29 mouse cellular contexts compared by ENCODE assay signal in genomic region chr3:22148306-22148932, GRCm38 (mm10).
A peak's percentile ranks its signal among the peaks of the same experiment; 100 is the strongest.
DNase-seq lines count a peak whose midpoint lies in the region; ATAC-seq and TF ChIP-seq lines count a peak whose summit lies in the region.
"Had no signal": no experiment of that assay in that cellular context is flagged by ENCODE, and none has a peak within 500 bp of the region (broad histone marks: within the 10 kb centered on the region; RNA-seq: fewer than 3 reads in every experiment).

No protein-coding gene starts in this region.

- TF ChIP-seq CTCF in MEL (IDR thresholded peaks at IDR 0.05 in 2 of 3, conservative IDR thresholded peaks at IDR 0.05 in 1 of 3; ENCODE audit: control insufficient read depth in 1 of 3, insufficient read depth in 1 of 3, low read depth in 2 of 3, low read length in 3 of 3, poor library complexity in 1 of 3, severe bottlenecking in 1 of 3) = no peak

- WGBS in kidney, embryonic 15.5 days = 33% methylated on average over 6 of the region's 6 CpGs
- WGBS in intestine, embryonic 16.5 days = 70% methylated on average over 6 of the region's 6 CpGs
- WGBS in hindbrain, embryonic 12.5 days = 86% methylated on average over 6 of the region's 6 CpGs

- no peak for TF ChIP-seq POLR2A in MEL (IDR thresholded peaks at IDR 0.05; ENCODE audit: control insufficient read depth in 1 of 2, insufficient read depth in 1 of 2, low read depth in 1 of 2, low read length in 2 of 2, poor library complexity in 1 of 2)

- peaks cover 11% of the 10 kb centered on the region for H3K4me1 ChIP-seq in kidney, embryonic 15.5 days
- H3K4me1 ChIP-seq in MEL (ENCODE audit: control insufficient read depth in 1 of 2, insufficient read depth in 2 of 2, low read length in 2 of 2) = peaks cover 6 to 7% of the 10 kb centered on the region in 2 experiments
- no peaks in the 10 kb centered on the region for H3K4me1 ChIP-seq in intestine, embryonic 16.5 days (ENCODE audit: control insufficient read depth, insufficient read depth, low read length)
- 0 out of 2 replicates have a peak, but pooled peaks cover under 1% of the 10 kb centered on the region for H3K4me1 ChIP-seq in hindbrain, embryonic 12.5 days
- H3K4me1 ChIP-seq: forebrain, embryonic 10.5 days; forebrain, embryonic 15.5 days; midbrain, embryonic 10.5 days; midbrain, embryonic 15.5 days; neural tube, embryonic 15.5 days had no signal

- peaks cover 28% of the 10 kb centered on the region for H3K79me2 ChIP-seq in MEL (ENCODE audit: control insufficient read depth, insufficient read depth, low read length, poor library complexity)

- no peaks in the 10 kb centered on the region for H3K9me3 ChIP-seq in kidney, embryonic 15.5 days (replicated peaks)
- H3K9me3 ChIP-seq in MEL (replicated peaks; ENCODE audit: insufficient read depth, low read length) = no peaks in the 10 kb centered on the region
- no peaks in the 10 kb centered on the region for H3K9me3 ChIP-seq in intestine, embryonic 16.5 days (ENCODE audit: control insufficient read depth, low read length)
- H3K9me3 ChIP-seq in hindbrain, embryonic 12.5 days (replicated peaks) = no peaks in the 10 kb centered on the region
- H3K9me3 ChIP-seq: embryonic facial prominence, embryonic 13.5 days; forebrain, embryonic 10.5 days; forebrain, embryonic 15.5 days; heart, embryonic 12.5 days; limb, embryonic 13.5 days; liver, embryonic 12.5 days; midbrain, embryonic 15.5 days; neural tube, embryonic 15.5 days had no signal

- TF ChIP-seq RAD21 in MEL (IDR thresholded peaks at IDR 0.05; ENCODE audit: low read depth, low read length) = no peak

- peak; percentile 81 to 85 for TF ChIP-seq EP300 in MEL (IDR thresholded peaks at IDR 0.05; ENCODE audit: low read depth in 1 of 2, low read length in 2 of 2)

- H3K27me3 ChIP-seq in kidney, embryonic 15.5 days = no peaks in the 10 kb centered on the region
- H3K27me3 ChIP-seq in MEL (ENCODE audit: control insufficient read depth in 1 of 2, insufficient read depth in 2 of 2, low read length in 2 of 2) = no peaks in the 10 kb centered on the region
- H3K27me3 ChIP-seq in intestine, embryonic 16.5 days (replicated peaks; ENCODE audit: control insufficient read depth, insufficient read depth, low read length) = no peaks in the 10 kb centered on the region
- H3K27me3 ChIP-seq in hindbrain, embryonic 12.5 days = no peaks in the 10 kb centered on the region
- H3K27me3 ChIP-seq: embryonic facial prominence, embryonic 13.5 days; forebrain, embryonic 15.5 days; heart, embryonic 12.5 days; limb, embryonic 13.5 days; liver, embryonic 12.5 days; midbrain, embryonic 15.5 days; neural tube, embryonic 15.5 days had no signal

- no peaks in the 10 kb centered on the region for H3K36me3 ChIP-seq in kidney, embryonic 15.5 days
- H3K36me3 ChIP-seq in MEL (ENCODE audit: control insufficient read depth in 1 of 2, insufficient read depth in 2 of 2, low read length in 2 of 2) = peaks cover 0 to 37% of the 10 kb centered on the region in 2 experiments; a peak in 3 of 4 replicates
- no peaks in the 10 kb centered on the region for H3K36me3 ChIP-seq in intestine, embryonic 16.5 days (ENCODE audit: control insufficient read depth, insufficient read depth, low read length)
- H3K36me3 ChIP-seq in hindbrain, embryonic 12.5 days = no peaks in the 10 kb centered on the region
- H3K36me3 ChIP-seq: forebrain, embryonic 15.5 days; midbrain, embryonic 15.5 days; neural tube, embryonic 15.5 days had no signal

- H3K4me2 ChIP-seq in kidney, embryonic 15.5 days = no peak overlapping the region
- H3K4me2 ChIP-seq in intestine, embryonic 16.5 days (ENCODE audit: low read depth, low read length) = no peak overlapping the region
- no peak overlapping the region for H3K4me2 ChIP-seq in hindbrain, embryonic 12.5 days (replicated peaks)
- H3K4me2 ChIP-seq: embryonic facial prominence, embryonic 13.5 days; forebrain, embryonic 15.5 days; heart, embryonic 12.5 days; hindbrain, embryonic 14.5 days; limb, embryonic 13.5 days; liver, embryonic 12.5 days; midbrain, embryonic 15.5 days; neural tube, embryonic 15.5 days had no signal

- DNase-seq in kidney, postnatal 10 days = no peak
- peak; percentile 65 for DNase-seq in MEL (ENCODE audit: low read depth, low spot score)
- DNase-seq in embryo, embryonic 10 days (ENCODE audit: low spot score) = no peak
- DNase-seq: adrenal gland, postnatal 10 days; cerebellum, adult 11-12 months; cerebellum, adult 9-11 months; gastrocnemius, postnatal 25 days; heart, adult 11 months; heart, postnatal 4 days; layer of hippocampus, adult 9-11 months; liver, postnatal 0 days; retina, postnatal 1 day; right cerebral cortex, postnatal 14 days; thymus, postnatal 14 days had no signal

- no peak overlapping the region for H3K4me3 ChIP-seq in kidney, embryonic 15.5 days (replicated peaks)
- H3K4me3 ChIP-seq in MEL (ENCODE audit: control insufficient read depth in 1 of 2, insufficient read depth in 1 of 2, low read depth in 2 of 2, low read length in 2 of 2) = no peak overlapping the region
- H3K4me3 ChIP-seq in intestine, embryonic 16.5 days (ENCODE audit: low read length) = no peak overlapping the region
- no peak overlapping the region for H3K4me3 ChIP-seq in hindbrain, embryonic 12.5 days
- H3K4me3 ChIP-seq: embryonic facial prominence, embryonic 13.5 days; forebrain, embryonic 10.5 days; forebrain, embryonic 15.5 days; heart, embryonic 12.5 days; limb, embryonic 13.5 days; liver, embryonic 12.5 days; midbrain, embryonic 10.5 days; midbrain, embryonic 15.5 days; neural tube, embryonic 15.5 days had no signal

- ATAC-seq in kidney, embryonic 15.5 days (replicated peaks; ENCODE audit: low FRiP score) = peak; percentile 71; the same call in 1 of the 2 replicates
- ATAC-seq in intestine, embryonic 16.5 days = peak; percentile 79
- no peak for ATAC-seq in megakaryocyte, adult 5-6 weeks (ENCODE audit: poor library complexity, severe bottlenecking)
- ATAC-seq in hindbrain, embryonic 12.5 days (ENCODE audit: low FRiP score) = no peak
- ATAC-seq: CD4-positive, CD25-positive, alpha-beta regulatory T cell, adult 4 months; forebrain, embryonic 15.5 days; liver, embryonic 12.5 days; liver, postnatal 0 days; midbrain, embryonic 15.5 days had no signal

- no peak overlapping the region for H3K27ac ChIP-seq in kidney, embryonic 15.5 days
- no peak overlapping the region for H3K27ac ChIP-seq in MEL (ENCODE audit: control insufficient read depth, low read depth, low read length)
- no peak overlapping the region for H3K27ac ChIP-seq in intestine, embryonic 16.5 days (ENCODE audit: low read length)
- H3K27ac ChIP-seq in hindbrain, embryonic 12.5 days = no peak overlapping the region
- H3K27ac ChIP-seq: embryonic facial prominence, embryonic 13.5 days; forebrain, embryonic 10.5 days; forebrain, embryonic 15.5 days; hindbrain, embryonic 14.5 days; limb, embryonic 13.5 days; liver, embryonic 12.5 days; midbrain, embryonic 10.5 days; midbrain, embryonic 15.5 days; neural tube, embryonic 15.5 days had no signal

- no peak overlapping the region for H3K9ac ChIP-seq in kidney, embryonic 15.5 days
- H3K9ac ChIP-seq in MEL (ENCODE audit: control insufficient read depth, low read depth, low read length, poor library complexity, severe bottlenecking) = no peak overlapping the region
- H3K9ac ChIP-seq in intestine, embryonic 16.5 days (ENCODE audit: low read depth, low read length) = no peak overlapping the region
- no peak overlapping the region for H3K9ac ChIP-seq in hindbrain, embryonic 12.5 days
- H3K9ac ChIP-seq: embryonic facial prominence, embryonic 13.5 days; forebrain, embryonic 15.5 days; heart, embryonic 12.5 days; hindbrain, embryonic 14.5 days; limb, embryonic 13.5 days; liver, embryonic 12.5 days; liver, postnatal 0 days; midbrain, embryonic 15.5 days; neural tube, embryonic 15.5 days had no signal

TF ChIP-seq in MEL, 35 proteins besides CTCF, POLR2A, EP300 and RAD21 (continues in another document):
- TF ChIP-seq GABPA (IDR thresholded peaks at IDR 0.05; ENCODE audit: low read depth, low read length) = no peak
- TF ChIP-seq TAL1 (IDR thresholded peaks at IDR 0.05; ENCODE audit: low read length) = peak; percentile 52
- no peak for TF ChIP-seq MEF2A (IDR thresholded peaks at IDR 0.05; ENCODE audit: extremely low read depth, insufficient replicate concordance, low read depth, low read length, poor library complexity, severe bottlenecking)
- TF ChIP-seq BHLHE40 (IDR thresholded peaks at IDR 0.05; ENCODE audit: borderline replicate concordance, low read depth, low read length) = 0 out of 2 replicates have a peak, but pooled peaks have one; percentile 17
- TF ChIP-seq CHD1 (IDR thresholded peaks at IDR 0.05; ENCODE audit: low read depth, low read length) = no peak
- no peak for TF ChIP-seq POLR2AphosphoS5 (IDR thresholded peaks at IDR 0.05; ENCODE audit: borderline replicate concordance, low read depth, low read length)
- TF ChIP-seq NRF1 (IDR thresholded peaks at IDR 0.05; ENCODE audit: insufficient read depth, low read depth, low read length, poor library complexity, severe bottlenecking) = no peak
- TF ChIP-seq HCFC1 (IDR thresholded peaks at IDR 0.05; ENCODE audit: low read depth, low read length) = no peak
- TF ChIP-seq ZC3H11A (IDR thresholded peaks at IDR 0.05; ENCODE audit: low read depth, low read length) = 0 out of 2 replicates have a peak, but pooled peaks have one; percentile 6
- TF ChIP-seq SIN3A (IDR thresholded peaks at IDR 0.05; ENCODE audit: low read length) = no peak
- no peak for TF ChIP-seq USF2 (IDR thresholded peaks at IDR 0.05; ENCODE audit: borderline replicate concordance in 1 of 2, insufficient read depth in 1 of 2, low read depth in 1 of 2, low read length in 2 of 2)
- TF ChIP-seq ELF1 (IDR thresholded peaks at IDR 0.05; ENCODE audit: low read depth, low read length) = no peak
- TF ChIP-seq CHD2 (IDR thresholded peaks at IDR 0.05; ENCODE audit: low read length) = no peak
- peak; percentile 31; the same call in 1 of the 2 replicates for TF ChIP-seq MAX (IDR thresholded peaks at IDR 0.05; ENCODE audit: low read length)
- peak; percentile 73; the same call in 1 of the 2 replicates for TF ChIP-seq JUND (IDR thresholded peaks at IDR 0.05; ENCODE audit: low read depth, low read length)
- no peak for TF ChIP-seq E2F4 (IDR thresholded peaks at IDR 0.05; ENCODE audit: borderline replicate concordance, low read depth, low read length)
- peak; percentile 54 for TF ChIP-seq GATA1 (IDR thresholded peaks at IDR 0.05; ENCODE audit: low read depth, low read length)
- TF ChIP-seq MYB (IDR thresholded peaks at IDR 0.05; ENCODE audit: low read depth, low read length) = peak; percentile 52; the same call in 1 of the 2 replicates
- TF ChIP-seq USF1 (IDR thresholded peaks at IDR 0.05; ENCODE audit: low read depth, low read length) = 0 out of 2 replicates have a peak, but pooled peaks have one; percentile 14
- TF ChIP-seq MXI1 (IDR thresholded peaks at IDR 0.05; ENCODE audit: low read depth, low read length) = peak; percentile 18; the same call in 1 of the 2 replicates
- TF ChIP-seq POLR2AphosphoS2 (IDR thresholded peaks at IDR 0.05; ENCODE audit: low read length) = no peak
- no peak for TF ChIP-seq MAZ (IDR thresholded peaks at IDR 0.05; ENCODE audit: low read depth, low read length)
- TF ChIP-seq TCF12 (IDR thresholded peaks at IDR 0.05; ENCODE audit: low read depth, low read length) = peak; percentile 65

Comparison
In these comparisons a context has a peak if more than half of its experiments do, and no peak if none do; other contexts are left out.
1. ATAC-seq: peak in kidney, embryonic 15.5 days (single experiment) and intestine, embryonic 16.5 days (single experiment); none in megakaryocyte, adult 5-6 weeks (single experiment) and hindbrain, embryonic 12.5 days (single experiment).